Mouse (Mus musculus): Measurements from ENCODE around the gene Arid1b.

DNA sequence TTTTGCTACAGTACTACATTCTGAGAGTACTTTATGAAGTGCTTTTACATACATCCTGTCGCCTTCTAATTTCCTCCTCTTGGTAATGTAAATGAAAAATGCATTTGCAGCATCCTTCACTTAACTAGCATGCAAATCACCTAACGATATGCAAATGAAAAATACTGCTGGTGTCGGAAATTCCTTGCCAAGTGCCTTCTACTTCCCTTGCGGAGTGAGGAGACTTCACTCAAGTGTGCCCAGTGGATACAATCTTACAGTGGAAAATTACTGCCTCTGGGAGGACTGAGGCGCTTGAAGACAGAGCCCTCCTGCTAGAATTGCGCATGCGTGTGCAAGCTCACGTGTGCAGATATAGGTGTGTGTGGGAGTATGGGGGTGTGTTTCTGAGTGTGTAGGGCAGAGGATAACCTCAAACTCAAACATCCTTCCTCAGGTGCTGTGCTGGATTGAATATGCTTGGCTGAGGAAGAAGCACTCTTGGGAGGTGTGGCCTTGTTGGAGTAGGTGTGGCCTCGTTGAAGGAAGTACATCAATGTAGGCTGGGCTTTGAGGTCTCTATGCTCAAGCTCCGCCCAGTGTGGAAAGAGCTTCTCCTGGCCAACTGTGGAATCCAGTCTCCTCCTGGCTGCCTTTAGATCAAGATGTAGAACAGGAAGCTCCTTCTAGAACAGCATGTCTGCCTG is 29.8 kb upstream of the Arid1b start:
- no peak for TF ChIP-seq POLR2A (IDR thresholded peaks at IDR 0.05; ENCODE audit: borderline replicate concordance, extremely low read depth, insufficient read depth, insufficient read length, poor library complexity, severe bottlenecking)
- TF ChIP-seq CTCF (IDR thresholded peaks at IDR 0.05; ENCODE audit: borderline replicate concordance, extremely low read depth, insufficient read depth, insufficient read length): no peak
